Mouse (Mus musculus) MEL (cell line): ENCODE measurements around the gene Cmss1. TPM values are rescaled to one million over a fixed set of nuclear protein-coding genes. Genes with fewer than 3 reads are reported as not detected.

ENCODE experiments used
- DNase-seq: peaks from one replicate; pipeline ENCODE4 v3.0.0; 2011; ENCODE audit warnings: low read depth, low spot score
- H3K27ac ChIP-seq: 2 replicates; pipeline ENCODE4 v1.5.1; 2012; ENCODE audit warnings: low read depth, mild to moderate bottlenecking, control low read depth, low read length, moderate library complexity; ENCODE audit not compliant: control insufficient read depth
- H3K27me3 ChIP-seq, 2 experiments: fragments of 150-350 bp in 1 of 2; sonication (generic) in 1 of 2; 2 replicates each; pipeline ENCODE4 v1.6.1; 2012; ENCODE audit warnings: low read length in 2 of 2, mild to moderate bottlenecking in 2 of 2, improper control_type of control experiment in 1 of 2, moderate library complexity in 1 of 2; ENCODE audit not compliant: insufficient read depth in 2 of 2, control insufficient read depth in 1 of 2
- H3K36me3 ChIP-seq, 2 experiments: 2 replicates each; pipeline ENCODE4 v1.6.1; 2012 to 2014; ENCODE audit warnings: low read length in 2 of 2, improper control_type of control experiment in 1 of 2, inconsistent platforms in 1 of 2, mild to moderate bottlenecking in 1 of 2; ENCODE audit not compliant: insufficient read depth in 2 of 2, control insufficient read depth in 1 of 2
- H3K4me1 ChIP-seq, 2 experiments: fragments of 150-350 bp in 1 of 2; sonication (generic) in 1 of 2; 2 replicates each; pipeline ENCODE4 v1.6.1; 2012; ENCODE audit warnings: low read length in 2 of 2, improper control_type of control experiment in 1 of 2, mild to moderate bottlenecking in 1 of 2; ENCODE audit not compliant: insufficient read depth in 2 of 2, control insufficient read depth in 1 of 2
- H3K4me3 ChIP-seq, 2 experiments: fragments of 150-350 bp in 1 of 2; sonication (generic) in 1 of 2; 2 replicates each; pipeline ENCODE4 v1.5.1; 2012; ENCODE audit warnings: low read depth in 2 of 2, low read length in 2 of 2, mild to moderate bottlenecking in 2 of 2, moderate library complexity in 2 of 2, control low read depth in 1 of 2, improper control_type of control experiment in 1 of 2; ENCODE audit not compliant: control insufficient read depth in 1 of 2, insufficient read depth in 1 of 2
- H3K79me2 ChIP-seq: 2 replicates; pipeline ENCODE4 v1.6.1; 2012; ENCODE audit warnings: mild to moderate bottlenecking, low read length, moderate library complexity; ENCODE audit not compliant: control insufficient read depth, poor library complexity, insufficient read depth
- H3K9ac ChIP-seq: 2 replicates; pipeline ENCODE4 v1.6.1; 2012; ENCODE audit warnings: low read depth, mild to moderate bottlenecking, control low read depth, low read length, moderate library complexity; ENCODE audit not compliant: control insufficient read depth, poor library complexity, severe bottlenecking
- H3K9me3 ChIP-seq: fragments of 150-350 bp; sonication (generic); replicated peaks from 2 replicates; pipeline ENCODE4 v1.6.1; 2012; ENCODE audit warnings: mild to moderate bottlenecking, low read length, improper control_type of control experiment, moderate library complexity; ENCODE audit not compliant: insufficient read depth
- BHLHE40 ChIP-seq: IDR thresholded peaks from 2 replicates; pipeline ENCODE4 v1.6.1; 2012; ENCODE audit warnings: low read depth, mild to moderate bottlenecking, inconsistent platforms, low read length, improper control_type of control experiment, borderline replicate concordance
- CHD2 ChIP-seq: IDR thresholded peaks from 2 replicates; pipeline ENCODE4 v1.6.1; 2011; ENCODE audit warnings: low read length, improper control_type of control experiment
- CTCF ChIP-seq, 3 experiments: IDR thresholded peaks in 2 of 3; conservative IDR thresholded peaks in 1 of 3; 2 replicates each; pipeline ENCODE4 v1.5.1; 2011 to 2012; ENCODE audit warnings: low read length in 3 of 3, low read depth in 2 of 3, mild to moderate bottlenecking in 2 of 3, improper control_type of control experiment in 1 of 3, inconsistent platforms in 1 of 3, mixed read lengths in 1 of 3, moderate library complexity in 1 of 3; ENCODE audit not compliant: control insufficient read depth in 1 of 3, insufficient read depth in 1 of 3, poor library complexity in 1 of 3, severe bottlenecking in 1 of 3
- E2F4 ChIP-seq: IDR thresholded peaks from 2 replicates; pipeline ENCODE4 v1.6.1; 2011; ENCODE audit warnings: low read depth, low read length, improper control_type of control experiment, borderline replicate concordance
- ELF1 ChIP-seq: IDR thresholded peaks from 2 replicates; pipeline ENCODE4 v1.6.1; 2014; ENCODE audit warnings: low read depth, mild to moderate bottlenecking, inconsistent platforms, low read length, improper control_type of control experiment, moderate library complexity
- EP300 ChIP-seq, 2 experiments: IDR thresholded peaks; 2 replicates each; pipeline ENCODE4 v1.6.1; 2011; ENCODE audit warnings: improper control_type of control experiment in 2 of 2, low read length in 2 of 2, low read depth in 1 of 2, mild to moderate bottlenecking in 1 of 2
- GATA1 ChIP-seq: IDR thresholded peaks from 2 replicates; pipeline ENCODE4 v1.6.1; 2011; ENCODE audit warnings: low read depth, low read length, improper control_type of control experiment
- HCFC1 ChIP-seq: IDR thresholded peaks from 2 replicates; pipeline ENCODE4 v1.6.1; 2012; ENCODE audit warnings: low read depth, mild to moderate bottlenecking, inconsistent platforms, low read length, improper control_type of control experiment, moderate library complexity
- MAX ChIP-seq: IDR thresholded peaks from 2 replicates; pipeline ENCODE4 v1.6.1; 2011; ENCODE audit warnings: low read length, improper control_type of control experiment
- MYB ChIP-seq: IDR thresholded peaks from 2 replicates; pipeline ENCODE4 v1.6.1; 2011; ENCODE audit warnings: mild to moderate bottlenecking, low read depth, low read length, improper control_type of control experiment
- MYC ChIP-seq: IDR thresholded peaks from 2 replicates; pipeline ENCODE4 v1.6.1; 2011; ENCODE audit warnings: low read depth, mild to moderate bottlenecking, low read length, improper control_type of control experiment, moderate library complexity
- NRF1 ChIP-seq: IDR thresholded peaks from 2 replicates; pipeline ENCODE4 v1.6.1; 2014; ENCODE audit warnings: low read depth, mild to moderate bottlenecking, inconsistent platforms, low read length, improper control_type of control experiment, moderate library complexity; ENCODE audit not compliant: poor library complexity, insufficient read depth, severe bottlenecking
- POLR2AphosphoS5 ChIP-seq: IDR thresholded peaks from 2 replicates; pipeline ENCODE4 v1.6.1; 2012; ENCODE audit warnings: low read depth, borderline replicate concordance, mild to moderate bottlenecking, inconsistent platforms, low read length, moderate library complexity, mixed read lengths
- RAD21 ChIP-seq: IDR thresholded peaks from 2 replicates; pipeline ENCODE4 v1.6.1; 2011; ENCODE audit warnings: mild to moderate bottlenecking, low read depth, low read length, improper control_type of control experiment
- SIN3A ChIP-seq: IDR thresholded peaks from 2 replicates; pipeline ENCODE4 v1.6.1; 2012; ENCODE audit warnings: low read length, improper control_type of control experiment, inconsistent platforms
- USF2 ChIP-seq, 2 experiments: IDR thresholded peaks; 2 replicates each; pipeline ENCODE4 v1.6.1; 2011 to 2012; ENCODE audit warnings: improper control_type of control experiment in 2 of 2, low read length in 2 of 2, borderline replicate concordance in 1 of 2, inconsistent platforms in 1 of 2, low read depth in 1 of 2, mild to moderate bottlenecking in 1 of 2; ENCODE audit not compliant: insufficient read depth in 1 of 2
- ZC3H11A ChIP-seq: IDR thresholded peaks from 2 replicates; pipeline ENCODE4 v1.6.1; 2012; ENCODE audit warnings: low read depth, mild to moderate bottlenecking, inconsistent platforms, low read length, improper control_type of control experiment
- ZKSCAN1 ChIP-seq: IDR thresholded peaks from 2 replicates; pipeline ENCODE4 v1.6.1; 2012; ENCODE audit warnings: low read depth, mild to moderate bottlenecking, inconsistent platforms, low read length, improper control_type of control experiment, moderate library complexity
- polyA plus RNA-seq, 2 experiments: library from polyadenylated mRNA; stranded (reverse) in 1 of 2; unstranded in 1 of 2; fragments of >175 nt in 1 of 2; fragments of >200 nt in 1 of 2; gene quantifications; 2 replicates each; pipeline versions ENCODE4 v1.2.1 to v1.2.4; 2012; ENCODE audit warnings: low replicate concordance in 2 of 2, low read depth in 1 of 2; ENCODE audit not compliant: insufficient read length in 2 of 2, insufficient read depth in 1 of 2, missing spikeins in 1 of 2
- total RNA-seq: library from RNA; depleted of rRNA; stranded (reverse); fragments of 300-350 nt; gene quantifications from 2 replicates; pipeline ENCODE4 v1.2.3, GENCODE M21; 2012

The Cmss1 gene
- total and polyA plus RNA-seq, 3 experiments = 80.9 to 94.7 TPM; not detected in 1

DNA sequence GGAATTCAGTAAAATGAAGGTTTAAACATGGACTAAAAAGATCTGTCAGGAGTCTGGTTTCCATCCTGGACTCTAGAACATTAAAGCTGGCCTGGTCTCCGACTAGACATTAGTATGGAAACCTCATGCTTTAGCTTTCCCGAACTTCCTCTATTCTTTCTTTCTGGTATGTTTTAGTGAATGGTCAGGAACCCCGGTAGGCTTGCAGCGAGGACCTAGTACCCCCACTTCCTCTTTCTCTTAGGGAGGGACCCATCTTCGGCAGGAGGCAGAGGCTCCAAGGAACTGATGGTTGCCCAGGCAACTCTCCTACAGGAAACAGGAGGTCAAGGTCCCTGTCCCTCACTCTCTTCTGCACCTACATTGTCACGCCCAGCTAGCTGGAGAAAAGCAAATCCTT lies 210.4 kb downstream of the Cmss1 start:
- H3K4me3 ChIP-seq = no peak overlapping the region
- peaks cover 0 to 12% of the 10 kb centered on the region in 2 experiments; a peak in 2 of 4 replicates for H3K4me1 ChIP-seq
- DNase-seq = peak; percentile 78
- TF ChIP-seq SIN3A (peak; percentile 22; the same call in 1 of the 2 replicates), CHD2 (no peak), POLR2AphosphoS5 (no peak), MYB (no peak), ZC3H11A (no peak), CTCF (IDR thresholded peaks at IDR 0.05 in 2 of 3, conservative IDR thresholded peaks at IDR 0.05 in 1 of 3; ENCODE audit: control insufficient read depth in 1 of 3, insufficient read depth in 1 of 3, low read depth in 2 of 3, low read length in 3 of 3, poor library complexity in 1 of 3, severe bottlenecking in 1 of 3) (no peak), USF2 (IDR thresholded peaks at IDR 0.05; ENCODE audit: borderline replicate concordance in 1 of 2, insufficient read depth in 1 of 2, low read depth in 1 of 2, low read length in 2 of 2) (no peak), BHLHE40 (no peak), EP300 (IDR thresholded peaks at IDR 0.05; ENCODE audit: low read depth in 1 of 2, low read length in 2 of 2) (0 out of 4 replicates have a peak, but pooled peaks of 1 of the 2 experiments have one; percentile 30), ELF1 (peak; percentile 61; the same call in 1 of the 2 replicates), GATA1 (no peak), NRF1 (no peak), RAD21 (no peak), MAX (no peak), MYC (peak; percentile 58; the same call in 1 of the 2 replicates), E2F4 (no peak)
- no peaks in the 10 kb centered on the region for H3K9me3 ChIP-seq
- no peaks in the 10 kb centered on the region for H3K79me2 ChIP-seq
- no peak overlapping the region; the same call in 1 of the 2 replicates for H3K27ac ChIP-seq
- peaks cover 0 to 10% of the 10 kb centered on the region in 2 experiments; a peak in 2 of 4 replicates for H3K36me3 ChIP-seq
- peak overlapping the region; percentile 5; the same call in 1 of the 2 replicates for H3K9ac ChIP-seq
- H3K27me3 ChIP-seq = no peaks in the 10 kb centered on the region

GRCm38 (mm10) chr16:57393161-57393560 lies 213.5 kb downstream of the Cmss1 start:
- H3K9ac ChIP-seq = no peak overlapping the region
- no peak overlapping the region for H3K27ac ChIP-seq
- DNase-seq = no peak
- H3K27me3 ChIP-seq = no peaks in the 10 kb centered on the region
- H3K4me1 ChIP-seq = peaks cover 0 to 12% of the 10 kb centered on the region in 2 experiments; a peak in 2 of 4 replicates
- TF ChIP-seq POLR2AphosphoS5 (no peak), ZKSCAN1 (no peak), GATA1 (no peak), HCFC1 (no peak)
- H3K9me3 ChIP-seq = no peaks in the 10 kb centered on the region
- H3K36me3 ChIP-seq = peaks cover 0 to 10% of the 10 kb centered on the region in 2 experiments; a peak in 2 of 4 replicates
- no peak overlapping the region for H3K4me3 ChIP-seq
- no peaks in the 10 kb centered on the region for H3K79me2 ChIP-seq
